Mouse (Mus musculus) megakaryocyte, embryonic 14.5 days (primary cell): ENCODE measurements around the gene Bms1.

Source experiments
- FLI1 ChIP-seq: IDR thresholded peaks from 2 replicates; pipeline ENCODE4 v1.6.1; 2012; ENCODE audit warnings: low read length, inconsistent platforms, mixed read lengths
- GATA1 ChIP-seq: IDR thresholded peaks from 3 replicates; pipeline ENCODE4 v1.6.1; 2012; ENCODE audit warnings: mixed read lengths, low read length, inconsistent platforms, borderline replicate concordance

GRCm38 (mm10) chr6:118462069-118462705 lies 42.9 kb upstream of the Bms1 start:
- TF ChIP-seq GATA1 (no peak), FLI1 (no peak)
